Mouse (Mus musculus) midbrain, embryonic 12.5 days (tissue): ENCODE results near the gene Scnn1g. TPM values are rescaled to one million over a fixed set of nuclear protein-coding genes. Genes with fewer than 3 reads are reported as not detected.

Experiments
- ATAC-seq: fragments of 200-750 bp; cut with Nextera tagmentation; 2 replicates; pipeline ENCODE4 v1.8.0; 2017; ENCODE audit warnings: low read depth, moderate TSS enrichment, moderate library complexity; ENCODE audit not compliant: low FRiP score
- H3K27ac ChIP-seq: fragments of 300-500 bp; sonication (generic); replicated peaks from 2 replicates; pipeline ENCODE4 v1.5.1; 2016; ENCODE audit warnings: mild to moderate bottlenecking
- H3K27me3 ChIP-seq: fragments of 300-500 bp; sonication (generic); 2 replicates; pipeline ENCODE4 v1.6.1; 2016; ENCODE audit warnings: mild to moderate bottlenecking
- H3K36me3 ChIP-seq: fragments of 300-500 bp; sonication (generic); 2 replicates; pipeline ENCODE4 v1.6.1; 2016
- H3K4me1 ChIP-seq: fragments of 300-500 bp; sonication (generic); 2 replicates; pipeline ENCODE4 v1.6.1; 2016
- H3K4me2 ChIP-seq: fragments of 300-500 bp; sonication (generic); replicated peaks from 2 replicates; pipeline ENCODE4 v1.6.1; 2016; ENCODE audit warnings: mild to moderate bottlenecking, moderate library complexity
- H3K4me3 ChIP-seq: fragments of 300-500 bp; sonication (generic); 2 replicates; pipeline ENCODE4 v1.5.1; 2016; ENCODE audit warnings: mild to moderate bottlenecking
- H3K9ac ChIP-seq: fragments of 300-500 bp; sonication (generic); replicated peaks from 2 replicates; pipeline ENCODE4 v1.6.1; 2016; ENCODE audit warnings: mild to moderate bottlenecking, moderate library complexity
- H3K9me3 ChIP-seq: fragments of 300-500 bp; sonication (generic); 2 replicates; pipeline ENCODE4 v1.6.1; 2016; ENCODE audit warnings: mild to moderate bottlenecking
- WGBS: fragments of 180-500 bp; shearing (Covaris S2); methylation state at CpG from one replicate; pipeline ENCODE4 v1.1.7; 2016; 5-methylcytosine and 5-hydroxymethylcytosine counted together
- polyA plus RNA-seq: library from polyadenylated mRNA; unstranded; fragments of >200 nt; fragmentation: Nextera tagmentation; extraction: Ambion mirVana; gene quantifications from 2 replicates; pipeline ENCODE4 v1.2.1, GENCODE M21; 2016

The Scnn1g gene
- polyA plus RNA-seq, 1 experiment from 2014 or later, result not detected

DNA sequence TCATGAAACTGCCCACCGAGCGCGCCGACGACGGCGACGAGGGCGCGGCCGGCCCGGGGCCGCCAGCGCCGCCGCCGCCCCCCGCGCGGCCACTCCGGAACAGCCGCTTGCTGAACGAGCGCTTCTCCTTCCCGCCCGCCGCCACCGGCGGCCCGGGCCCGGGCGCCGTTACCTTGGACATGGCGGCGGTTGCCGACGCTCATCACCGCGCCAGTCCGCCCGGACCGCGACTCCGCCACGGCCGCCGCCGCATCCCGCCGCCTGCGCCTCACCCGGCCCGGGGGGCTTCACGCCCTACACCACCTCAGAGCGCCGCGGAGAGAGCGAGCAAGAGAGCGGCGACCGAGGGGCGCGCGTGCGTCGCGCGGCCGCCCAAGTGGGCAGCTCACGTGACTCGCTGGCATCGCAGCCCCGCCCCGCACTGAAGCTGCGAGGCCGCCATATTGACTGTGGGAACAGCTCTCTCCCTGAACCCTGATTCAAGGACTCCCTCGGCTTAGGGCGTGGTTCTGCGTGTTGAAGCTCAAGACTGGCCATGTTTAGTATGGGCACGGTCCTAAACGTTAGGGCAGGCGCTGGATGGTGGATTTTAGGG is 27.1 kb upstream of the Scnn1g start, which contains the start of gene Usp31:
Gene Usp31 (minus strand): TSS at position 181 of the 595 bp plus-strand sequence.
- no peaks in the 10 kb centered on the region for H3K9me3 ChIP-seq
- WGBS, result under 1% methylated on average over 40 of the region's 82 CpGs
- peaks cover 27% of the 10 kb centered on the region for H3K4me1 ChIP-seq
- ATAC-seq, result peak; percentile 99
- peak within 1 kb of the TSS; percentile 84 for H3K4me3 ChIP-seq
- H3K36me3 ChIP-seq, result no peaks in the 10 kb centered on the region
- peak within 1 kb of the TSS; percentile 96 for H3K4me2 ChIP-seq
- H3K27ac ChIP-seq, result peak within 1 kb of the TSS; percentile 93
- peak within 1 kb of the TSS; percentile 83 for H3K9ac ChIP-seq
- H3K27me3 ChIP-seq, result peaks cover 3% of the 10 kb centered on the region

DNA sequence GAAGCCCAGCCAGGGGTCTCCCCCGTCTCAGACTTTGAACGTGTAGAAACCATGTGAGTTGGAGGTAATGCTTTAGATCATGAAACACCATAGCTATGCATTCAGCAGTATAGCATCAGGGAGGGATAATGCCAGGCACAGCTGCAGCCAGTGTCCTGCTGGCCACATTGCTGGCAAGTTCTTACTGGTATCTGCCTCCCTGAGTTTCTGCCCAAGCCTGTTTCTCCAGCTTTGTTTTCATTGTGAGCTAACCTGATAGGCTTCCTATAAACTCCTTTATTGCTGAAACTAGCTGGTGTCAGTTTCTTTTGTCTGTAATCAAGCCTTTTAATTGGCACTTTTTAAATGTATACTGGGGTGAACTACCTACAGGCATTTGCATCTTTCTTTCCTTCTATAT is 23.1 kb upstream of the Scnn1g start:
- ATAC-seq, result no peak
- Histone ChIP-seq H3K36me3 (no peaks in the 10 kb centered on the region), H3K4me3 (no peak overlapping the region), H3K9me3 (no peaks in the 10 kb centered on the region), H3K4me1 (peaks cover under 1% of the 10 kb centered on the region; the same call in 1 of the 2 replicates), H3K9ac (no peak overlapping the region), H3K27ac (no peak overlapping the region), H3K27me3 (peaks cover 3% of the 10 kb centered on the region), H3K4me2 (no peak overlapping the region)
- 55% methylated on average over 2 of the region's 2 CpGs for WGBS

DNA sequence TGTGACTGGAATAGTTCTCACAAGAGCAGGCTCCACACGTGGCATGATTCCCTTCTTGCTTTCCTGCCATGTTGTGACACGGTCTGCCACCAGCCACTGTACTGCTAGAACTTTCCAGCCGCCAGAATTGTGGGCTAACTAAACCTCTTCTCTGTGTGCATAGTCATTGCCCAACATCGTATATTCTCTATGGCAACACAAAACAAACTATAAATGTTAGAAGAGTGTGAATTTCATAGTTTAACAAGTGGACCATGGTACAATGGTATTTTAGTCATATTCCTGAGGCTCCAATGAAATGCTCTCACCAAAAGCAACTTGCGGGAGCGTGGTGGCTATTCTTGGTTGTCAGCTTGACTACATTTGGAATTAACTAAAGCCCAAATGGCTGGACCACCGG is 17.2 kb upstream of the Scnn1g start:
- H3K27me3 ChIP-seq, result no peaks in the 10 kb centered on the region
- H3K36me3 ChIP-seq, result no peaks in the 10 kb centered on the region
- 80% methylated on average over 7 of the region's 7 CpGs for WGBS
- no peak overlapping the region for H3K4me3 ChIP-seq
- no peak for ATAC-seq
- H3K9ac ChIP-seq, result no peak overlapping the region
- H3K9me3 ChIP-seq, result no peaks in the 10 kb centered on the region
- H3K4me1 ChIP-seq, result no peaks in the 10 kb centered on the region
- H3K4me2 ChIP-seq, result no peak overlapping the region
- H3K27ac ChIP-seq, result no peak overlapping the region

DNA sequence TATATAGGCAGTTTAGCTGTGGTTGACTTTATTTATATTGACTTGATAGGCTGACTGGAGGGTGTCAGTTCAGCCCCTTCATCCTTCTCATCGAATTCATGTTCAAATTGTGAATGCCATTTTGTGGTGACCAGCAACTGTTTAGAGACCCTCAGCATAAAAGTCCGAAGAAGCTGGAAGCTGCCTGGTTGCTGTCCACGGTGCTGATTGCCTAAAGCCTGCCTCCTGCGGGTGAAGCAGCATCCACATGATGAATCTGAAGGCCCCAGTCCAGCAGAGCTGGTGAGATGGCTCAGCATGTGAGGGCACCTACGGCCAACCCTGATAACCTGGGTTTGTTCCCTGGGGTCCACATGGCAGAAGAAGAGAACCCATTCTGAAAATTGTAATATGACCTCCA is 4.1 kb upstream of the Scnn1g start:
- Histone ChIP-seq H3K27ac (no peak overlapping the region), H3K4me1 (peaks cover 8% of the 10 kb centered on the region; the same call in 1 of the 2 replicates)
- WGBS, result 29% methylated on average over 5 of the region's 5 CpGs

DNA sequence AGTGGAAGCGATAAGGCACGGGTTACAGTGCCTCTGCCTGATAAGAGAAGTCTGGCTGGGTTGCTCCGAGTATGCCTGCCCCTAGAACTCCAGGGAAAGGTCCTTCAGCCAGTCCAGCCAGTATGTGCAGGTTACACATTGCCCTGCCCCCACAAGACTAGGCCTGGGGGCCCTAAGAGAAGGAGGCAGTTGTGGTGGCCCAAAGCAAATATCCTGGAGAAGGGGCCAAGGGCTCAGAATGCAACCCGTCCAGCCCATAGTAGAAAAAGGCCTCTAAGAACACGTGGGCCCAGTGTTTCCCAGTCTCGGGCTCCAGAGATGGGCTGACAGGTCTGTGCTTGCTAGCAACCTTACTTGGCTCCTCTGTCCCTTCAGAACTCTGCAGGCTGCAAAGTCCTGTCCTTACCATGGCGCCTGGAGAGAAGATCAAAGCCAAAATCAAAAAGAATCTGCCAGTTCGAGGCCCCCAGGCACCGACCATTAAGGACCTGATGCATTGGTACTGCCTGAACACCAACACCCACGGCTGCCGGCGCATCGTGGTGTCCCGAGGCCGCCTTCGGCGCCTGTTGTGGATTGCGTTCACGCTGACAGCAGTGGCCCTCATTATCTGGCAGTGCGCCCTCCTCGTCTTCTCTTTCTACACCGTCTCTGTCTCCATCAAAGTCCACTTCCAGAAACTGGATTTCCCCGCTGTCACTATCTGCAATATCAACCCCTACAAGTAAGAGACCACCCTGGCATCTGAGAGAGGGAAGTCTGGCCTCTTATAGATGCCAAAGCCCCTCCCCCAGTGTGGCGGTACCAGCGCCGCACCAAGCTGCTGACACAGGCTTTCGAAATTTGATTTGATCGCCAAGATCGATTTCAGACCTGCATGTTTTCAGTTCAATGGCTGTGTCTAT is 3.5 kb downstream of the Scnn1g start:
- Histone ChIP-seq H3K4me2 (no peak overlapping the region), H3K27ac (no peak overlapping the region), H3K36me3 (no peaks in the 10 kb centered on the region), H3K4me1 (peaks cover 8% of the 10 kb centered on the region; the same call in 1 of the 2 replicates), H3K4me3 (no peak overlapping the region), H3K9me3 (no peaks in the 10 kb centered on the region), H3K27me3 (peaks cover 31% of the 10 kb centered on the region), H3K9ac (no peak overlapping the region)
- ATAC-seq, result no peak
- WGBS, result 71% methylated on average over 29 of the region's 29 CpGs

More for the DNA sequence above, 4.1 kb upstream of the Scnn1g start:
- H3K9me3 ChIP-seq, result no peaks in the 10 kb centered on the region
- H3K9ac ChIP-seq, result no peak overlapping the region
- peaks cover 15% of the 10 kb centered on the region for H3K27me3 ChIP-seq
- H3K36me3 ChIP-seq, result no peaks in the 10 kb centered on the region
- H3K4me2 ChIP-seq, result no peak overlapping the region
- ATAC-seq, result no peak
- H3K4me3 ChIP-seq, result no peak overlapping the region

DNA sequence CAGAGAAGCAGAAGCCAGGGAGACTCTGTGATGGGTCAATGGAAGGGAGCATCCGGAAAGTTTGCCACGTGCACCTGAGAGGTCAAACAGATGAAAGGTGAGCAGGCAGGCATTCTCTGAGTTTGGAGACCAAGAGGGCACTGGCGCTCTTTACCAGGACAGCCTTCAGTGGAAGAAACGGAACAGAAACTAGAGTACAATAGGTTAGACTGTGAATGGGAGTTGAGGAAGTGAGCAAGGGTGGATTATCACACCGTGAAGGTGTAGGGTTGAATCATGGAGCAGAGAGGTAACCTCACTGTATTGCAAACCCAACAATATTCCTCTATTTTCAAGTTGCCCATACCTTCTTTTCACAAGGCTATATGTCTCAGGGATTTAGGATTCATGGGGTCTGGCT is 16.0 kb downstream of the Scnn1g start:
- Histone ChIP-seq H3K9me3 (no peaks in the 10 kb centered on the region), H3K9ac (no peak overlapping the region), H3K36me3 (no peaks in the 10 kb centered on the region), H3K4me3 (no peak overlapping the region), H3K4me1 (no peaks in the 10 kb centered on the region), H3K27ac (no peak overlapping the region), H3K4me2 (no peak overlapping the region), H3K27me3 (no peaks in the 10 kb centered on the region)
- ATAC-seq, result no peak
- 83% methylated on average over 5 of the region's 5 CpGs for WGBS

DNA sequence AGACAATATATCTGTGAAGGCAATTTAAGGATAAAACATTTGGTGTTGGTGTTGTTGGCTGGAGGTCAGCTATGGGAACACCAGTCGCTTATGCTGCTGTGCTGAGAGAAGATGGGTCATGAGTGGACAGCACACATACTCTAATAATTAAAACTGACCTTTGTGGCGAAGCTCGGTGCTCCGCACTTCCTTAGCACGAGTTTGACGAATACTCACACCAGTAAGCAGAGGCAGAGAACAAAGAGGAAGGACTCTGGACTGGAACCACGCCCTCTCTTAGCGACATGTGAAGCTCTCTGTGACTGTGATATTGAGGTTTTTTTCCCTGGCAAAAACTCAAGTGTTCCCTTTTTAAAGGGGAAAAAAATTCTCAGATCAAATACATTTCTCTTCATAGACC is 20.5 kb downstream of the Scnn1g start:
- WGBS, result 78% methylated on average over 8 of the region's 8 CpGs
- H3K27ac ChIP-seq, result no peak overlapping the region
- no peaks in the 10 kb centered on the region for H3K9me3 ChIP-seq
- no peaks in the 10 kb centered on the region for H3K4me1 ChIP-seq
- H3K4me2 ChIP-seq, result no peak overlapping the region
- no peak overlapping the region for H3K9ac ChIP-seq
- H3K4me3 ChIP-seq, result no peak overlapping the region
- ATAC-seq, result no peak
- no peaks in the 10 kb centered on the region for H3K36me3 ChIP-seq
- no peaks in the 10 kb centered on the region for H3K27me3 ChIP-seq

DNA sequence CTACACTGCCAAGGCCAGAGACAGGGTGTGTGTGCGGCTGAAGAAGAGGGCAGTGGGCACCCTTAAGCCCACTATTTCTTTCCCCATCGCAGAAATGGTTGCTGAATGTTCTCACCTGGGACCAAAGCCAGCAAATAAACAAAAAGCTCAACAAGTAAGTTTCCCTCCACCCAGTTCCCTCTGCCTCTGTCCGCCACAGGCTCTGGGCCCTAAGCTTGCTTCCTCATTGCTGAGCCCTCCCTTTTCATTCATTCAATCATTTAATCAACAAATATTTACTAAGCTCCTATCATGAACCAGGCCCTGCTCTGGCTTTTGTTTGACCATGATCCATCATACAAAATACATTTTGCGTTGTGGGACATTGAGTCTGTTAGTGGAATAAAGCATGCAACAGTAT is 29.0 kb downstream of the Scnn1g start:
- no peak for ATAC-seq
- WGBS, result 88% methylated on average over 4 of the region's 4 CpGs
- H3K27me3 ChIP-seq, result no peaks in the 10 kb centered on the region

DNA sequence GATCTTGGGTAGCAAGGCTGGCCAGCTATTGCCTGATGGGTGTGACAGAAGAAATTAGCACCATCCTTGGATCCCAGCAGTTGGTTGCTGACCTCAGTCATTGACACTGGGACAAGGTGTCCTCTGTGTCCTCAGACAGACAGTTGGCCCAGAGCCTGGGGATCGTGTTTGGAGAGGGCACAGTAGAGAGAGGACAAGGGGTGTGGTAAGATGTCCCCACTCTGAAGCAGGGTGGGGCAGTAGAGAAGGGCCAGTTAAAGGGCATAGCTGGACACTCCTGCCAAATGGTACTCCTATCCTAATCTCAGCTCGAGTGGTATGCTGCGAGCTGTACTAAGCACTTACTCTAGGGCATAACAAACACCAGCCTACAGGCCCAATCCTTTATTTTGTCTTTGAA is 33.6 kb downstream of the Scnn1g start:
- H3K36me3 ChIP-seq, result no peaks in the 10 kb centered on the region
- H3K27me3 ChIP-seq, result no peaks in the 10 kb centered on the region
- no peak overlapping the region for H3K4me3 ChIP-seq
- H3K9me3 ChIP-seq, result no peaks in the 10 kb centered on the region
- H3K9ac ChIP-seq, result no peak overlapping the region
- no peak for ATAC-seq
- no peaks in the 10 kb centered on the region for H3K4me1 ChIP-seq
- H3K27ac ChIP-seq, result no peak overlapping the region
- WGBS, result 75% methylated on average over 3 of the region's 3 CpGs
- H3K4me2 ChIP-seq, result no peak overlapping the region

More for the DNA sequence above, 29.0 kb downstream of the Scnn1g start:
- Histone ChIP-seq H3K9me3 (no peaks in the 10 kb centered on the region), H3K27ac (no peak overlapping the region), H3K4me1 (no peaks in the 10 kb centered on the region), H3K4me3 (no peak overlapping the region), H3K9ac (no peak overlapping the region), H3K36me3 (no peaks in the 10 kb centered on the region), H3K4me2 (no peak overlapping the region)

DNA sequence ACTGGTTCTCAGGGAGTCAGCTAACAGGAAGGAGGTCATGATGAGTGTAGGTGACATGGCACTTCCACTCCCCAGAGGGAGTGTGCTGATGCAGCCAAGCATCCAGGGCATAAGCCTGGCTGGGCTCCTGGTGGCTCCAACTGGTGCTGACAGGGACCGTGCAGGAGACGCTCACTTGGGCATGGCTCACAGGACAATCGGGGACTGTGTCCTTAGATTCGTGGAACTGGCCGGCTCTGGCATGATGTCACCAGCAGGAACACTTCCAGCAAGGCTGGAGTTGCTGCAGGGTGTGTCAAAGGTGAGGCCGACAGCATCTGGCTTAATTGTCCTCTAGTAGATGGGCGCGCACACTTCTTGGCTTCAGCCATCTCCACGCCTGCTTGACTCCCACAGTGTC is 34.7 kb downstream of the Scnn1g start:
- Histone ChIP-seq H3K27ac (no peak overlapping the region), H3K4me2 (no peak overlapping the region), H3K36me3 (no peaks in the 10 kb centered on the region), H3K9me3 (no peaks in the 10 kb centered on the region), H3K9ac (no peak overlapping the region), H3K4me1 (no peaks in the 10 kb centered on the region), H3K27me3 (no peaks in the 10 kb centered on the region), H3K4me3 (no peak overlapping the region)
- ATAC-seq, result no peak
- WGBS, result 92% methylated on average over 9 of the region's 9 CpGs

DNA sequence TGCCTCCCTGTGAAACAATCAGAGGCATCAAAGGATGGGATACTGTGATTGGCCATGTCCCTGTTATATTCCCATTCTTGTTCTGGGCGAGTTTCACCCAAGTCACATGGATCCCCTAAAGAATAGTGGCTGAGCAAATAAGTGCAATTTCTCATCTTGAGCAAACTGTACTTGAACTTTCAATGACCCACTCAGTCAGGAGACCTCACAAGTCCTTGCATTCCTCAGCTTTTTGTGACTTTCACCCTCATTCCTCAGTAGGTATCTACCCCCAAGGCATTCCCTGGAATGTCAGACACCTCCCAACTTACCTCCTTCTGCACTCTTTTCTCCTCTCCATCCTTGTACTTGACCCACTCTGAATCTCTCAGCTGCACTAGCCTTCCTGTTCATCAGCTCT is 44.3 kb downstream of the Scnn1g start:
- H3K4me2 ChIP-seq, result no peak overlapping the region
- H3K36me3 ChIP-seq, result no peaks in the 10 kb centered on the region
- no peak overlapping the region for H3K27ac ChIP-seq
- H3K9me3 ChIP-seq, result no peaks in the 10 kb centered on the region
- no peaks in the 10 kb centered on the region for H3K4me1 ChIP-seq
- no peak overlapping the region for H3K9ac ChIP-seq
- WGBS, result 59% methylated on average over 1 of the region's 1 CpGs
- ATAC-seq, result no peak
- no peak overlapping the region for H3K4me3 ChIP-seq
- no peaks in the 10 kb centered on the region for H3K27me3 ChIP-seq

DNA sequence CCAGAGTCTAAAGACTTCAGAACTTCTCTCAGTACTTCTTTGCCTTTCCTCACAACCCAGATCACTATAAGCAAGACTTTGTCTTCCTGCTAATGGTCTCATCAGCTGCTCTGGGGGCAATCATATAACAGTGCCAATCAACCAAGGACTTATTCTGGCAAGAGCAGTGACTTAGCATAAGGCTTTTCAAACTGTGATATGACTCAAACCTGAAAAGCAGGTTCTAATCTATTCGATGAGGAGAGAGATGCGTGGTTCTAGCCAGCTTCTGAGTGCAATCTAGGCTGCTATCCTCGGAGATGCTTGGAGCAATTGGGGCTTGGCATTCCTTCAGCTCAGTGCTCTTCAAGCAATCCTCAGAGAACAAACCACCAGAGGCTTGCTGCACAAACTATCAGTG is 44.7 kb downstream of the Scnn1g start:
- no peak overlapping the region for H3K9ac ChIP-seq
- H3K27me3 ChIP-seq, result no peaks in the 10 kb centered on the region
- H3K4me2 ChIP-seq, result no peak overlapping the region
- H3K27ac ChIP-seq, result no peak overlapping the region
- H3K9me3 ChIP-seq, result no peaks in the 10 kb centered on the region
- 87% methylated on average over 3 of the region's 3 CpGs for WGBS
- ATAC-seq, result no peak
- H3K36me3 ChIP-seq, result no peaks in the 10 kb centered on the region
- H3K4me1 ChIP-seq, result no peaks in the 10 kb centered on the region
- no peak overlapping the region for H3K4me3 ChIP-seq
